Mouse (Mus musculus) natural killer cell, adult 2 months (primary cell): Measurements from ENCODE around the gene Pak3.

ENCODE experiments used
- DNase-seq, 2 experiments: peaks; one replicate each; pipeline ENCODE4 v3.0.0; 2022; ENCODE audit warnings: low spot score in 2 of 2

Gene Pak3

GRCm38 (mm10) chrX:143664221-143665150 is 146.1 kb downstream of the Pak3 start:
- no peak for DNase-seq

- no peak for DNase-seq
Measured at GRCm38 (mm10) chrX:143665771-143666170, 147.4 kb downstream of the Pak3 start.

- no peak for DNase-seq
Measured at GRCm38 (mm10) chrX:143666991-143667390, 148.6 kb downstream of the Pak3 start.

DNA sequence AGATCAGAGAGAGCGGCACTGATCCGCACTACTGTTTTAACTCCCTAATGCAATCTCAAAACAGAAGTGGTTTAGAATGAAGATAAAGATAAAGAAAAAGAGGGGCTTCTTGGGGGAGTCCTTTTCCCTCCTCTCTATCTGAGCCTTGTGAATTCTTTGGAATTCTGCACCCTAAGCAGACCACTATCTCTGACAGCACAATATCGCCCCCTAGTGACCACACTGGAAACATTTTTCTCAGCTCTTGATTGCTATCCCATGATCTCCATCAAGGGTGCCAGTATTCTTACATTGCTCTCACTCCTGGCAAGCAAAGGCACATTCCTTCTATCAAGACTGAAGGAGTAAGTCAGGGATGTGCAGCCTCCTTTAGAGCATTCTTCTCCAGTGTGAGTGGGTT is 149.9 kb downstream of the Pak3 start:
- DNase-seq: no peak

DNA sequence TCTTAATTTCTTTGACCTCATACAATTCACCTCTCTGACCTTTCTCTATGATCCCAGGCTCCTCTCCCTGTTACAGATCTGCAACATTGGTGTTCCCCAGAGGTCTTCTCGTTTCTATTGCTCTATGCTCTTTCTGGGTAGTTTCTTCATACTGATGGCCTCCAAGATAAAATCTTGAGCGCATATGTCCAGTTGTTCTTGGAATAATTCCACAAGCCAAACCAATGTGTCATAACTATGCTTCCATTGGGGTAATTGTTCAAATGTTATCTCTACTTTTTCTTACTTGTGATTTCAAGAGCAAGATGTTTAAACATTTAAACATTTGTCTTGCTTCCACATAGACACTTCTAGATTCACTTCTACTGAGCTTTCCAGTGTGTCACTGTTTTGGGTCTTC is 160.2 kb downstream of the Pak3 start:
- no peak for DNase-seq

DNA sequence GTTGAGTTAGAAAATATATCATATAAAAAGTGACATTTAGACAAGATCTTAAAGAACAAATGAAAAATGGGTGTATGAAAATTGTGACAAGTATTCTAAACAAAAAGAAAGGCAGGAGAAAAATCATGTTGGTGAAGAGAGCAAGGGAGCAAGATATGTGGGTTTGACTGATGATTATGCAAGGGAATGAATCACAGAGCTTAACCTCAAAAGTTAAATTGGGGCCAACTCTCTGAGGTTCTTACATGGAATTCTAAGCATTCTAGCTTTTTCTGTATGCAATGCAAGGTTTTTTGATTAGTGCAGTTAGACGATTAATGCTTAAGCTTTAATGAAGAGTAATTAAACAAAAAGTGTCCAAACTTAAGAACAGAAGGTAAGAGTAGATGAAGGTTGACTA is 203.9 kb downstream of the Pak3 start:
- no peak for DNase-seq

DNA sequence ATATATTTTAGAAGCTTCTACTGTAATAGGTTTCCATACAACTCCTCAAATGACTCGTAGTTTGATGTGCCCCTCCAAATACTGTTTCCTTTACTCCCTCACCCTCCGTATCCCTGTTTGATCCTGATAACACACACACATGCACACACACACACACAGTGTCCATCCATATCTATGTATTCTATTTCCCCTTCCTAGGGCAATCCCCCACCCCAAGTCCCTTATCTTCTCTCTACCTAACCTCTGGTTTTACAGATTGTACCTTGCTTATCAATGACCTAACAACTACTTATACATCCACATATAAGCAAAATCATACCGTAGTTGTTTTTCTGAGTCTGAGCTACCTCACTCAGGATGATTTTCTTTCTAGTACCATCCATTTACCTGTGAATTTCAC is 207.0 kb downstream of the Pak3 start:
- no peak for DNase-seq

DNA sequence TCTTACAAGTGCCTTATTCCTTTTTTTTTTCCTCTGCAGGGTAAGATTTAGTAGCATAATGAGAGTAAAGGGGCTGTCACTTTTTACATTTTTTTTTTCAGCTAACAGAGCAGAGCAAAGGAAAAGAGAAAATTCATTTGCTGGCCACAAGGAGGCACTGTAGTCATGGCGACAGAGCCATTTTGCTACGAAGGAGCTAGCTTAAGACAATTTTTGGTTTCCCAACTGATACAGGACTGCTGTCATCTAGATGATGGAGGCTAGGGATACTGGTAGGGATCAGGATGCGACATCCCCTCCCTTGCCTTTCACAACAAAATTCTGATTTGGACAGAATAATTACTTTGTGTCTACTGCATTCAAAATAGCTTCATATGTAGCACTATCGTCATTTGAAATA is 217.6 kb downstream of the Pak3 start:
- DNase-seq: no peak

- DNase-seq: no peak
Measured at GRCm38 (mm10) chrX:143739171-143739570, 220.8 kb downstream of the Pak3 start.

DNA sequence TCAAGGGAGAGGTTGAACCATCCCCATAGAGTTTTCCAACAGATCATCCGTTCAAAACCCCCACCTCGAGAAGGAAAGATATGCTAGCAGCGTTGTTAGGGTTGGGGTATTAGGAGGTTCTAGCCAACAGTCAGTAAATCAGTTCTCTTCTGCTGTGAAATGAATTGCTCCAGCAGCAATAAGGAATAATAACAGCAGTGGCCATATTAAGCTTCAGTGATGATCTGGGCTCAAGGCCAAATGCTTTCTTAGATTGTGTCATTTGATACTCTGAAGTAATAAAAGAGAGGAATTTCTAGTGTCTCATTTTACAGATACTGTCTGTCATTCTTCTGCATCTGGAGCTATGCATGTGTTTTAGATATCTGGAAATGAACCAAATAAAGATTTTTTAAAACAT is 244.2 kb downstream of the Pak3 start:
- DNase-seq: no peak

- DNase-seq: no peak
Measured at GRCm38 (mm10) chrX:143815948-143816347, 297.6 kb downstream of the Pak3 start.

- no peak for DNase-seq
Measured at GRCm38 (mm10) chrX:143818961-143819360, 300.6 kb downstream of the Pak3 start.

- DNase-seq: no peak
Measured at GRCm38 (mm10) chrX:143826521-143826920, 308.1 kb downstream of the Pak3 start.

GRCm38 (mm10) chrX:143827212-143827611 is 308.8 kb downstream of the Pak3 start, which contains the start of gene Capn6:
Capn6 (minus strand) TSS chrX:143827414.
- no peak for DNase-seq

- DNase-seq: no peak
Measured at GRCm38 (mm10) chrX:143846637-143847036, 328.2 kb downstream of the Pak3 start.
